14 mouse cellular contexts compared by ENCODE assay signal in the genomic region with DNA sequence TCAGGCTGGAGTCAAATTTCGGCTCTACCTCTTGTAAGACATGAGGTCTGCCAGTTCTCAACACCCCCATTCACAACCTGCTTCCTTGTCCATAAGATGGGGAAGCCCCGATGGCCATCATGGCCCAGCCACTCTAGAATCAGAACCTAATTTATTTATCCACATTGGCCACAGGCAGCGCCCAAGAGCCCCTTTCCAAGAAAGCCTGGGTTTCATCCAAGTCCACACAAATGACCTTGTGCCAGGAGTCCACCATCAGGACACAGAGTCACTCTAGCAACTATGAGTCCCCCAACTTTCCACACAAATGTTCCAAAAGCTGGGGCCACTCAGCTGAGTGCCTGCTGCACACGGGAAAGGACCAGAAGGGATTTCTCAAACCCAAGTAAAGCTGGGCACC. TPM values are rescaled to one million over a fixed set of nuclear protein-coding genes. Genes with fewer than 3 reads are reported as not detected.
DNase-seq lines count a peak whose midpoint lies in the region; ATAC-seq and TF ChIP-seq lines count a peak whose summit lies in the region.
"Had no signal": no experiment of that assay in that cellular context is flagged by ENCODE, and none has a peak within 500 bp of the region (broad histone marks: within the 10 kb centered on the region; RNA-seq: fewer than 3 reads in every experiment).

No protein-coding gene starts in this region.

- H3K4me3 ChIP-seq in heart, embryonic 14.5 days (ENCODE audit: control insufficient read depth in 1 of 2, insufficient read depth in 1 of 2, low read depth in 1 of 2, low read length in 2 of 2), result no peak overlapping the region
- no peak overlapping the region for H3K4me3 ChIP-seq in cortical plate, adult 2 months (ENCODE audit: insufficient read depth, low read length)
- H3K4me3 ChIP-seq: liver, embryonic 13.5 days; midbrain, embryonic 12.5 days had no signal

- no peak overlapping the region for H3K4me2 ChIP-seq in heart, embryonic 14.5 days (ENCODE audit: low read length)
- H3K4me2 ChIP-seq: liver, embryonic 13.5 days; midbrain, embryonic 12.5 days had no signal

- H3K9me3 ChIP-seq in heart, embryonic 14.5 days (ENCODE audit: control insufficient read depth, low read length), result no peaks in the 10 kb centered on the region
- H3K9me3 ChIP-seq: liver, embryonic 13.5 days; midbrain, embryonic 12.5 days had no signal

- TF ChIP-seq CTCF in cortical plate, adult 2 months (IDR thresholded peaks at IDR 0.05; ENCODE audit: extremely low read depth, insufficient read depth, low read length), result 0 out of 2 replicates have a peak, but pooled peaks have one; percentile 3

- 75% methylated on average over 4 of the region's 4 CpGs for WGBS in heart, embryonic 14.5 days

- TF ChIP-seq POLR2A in cortical plate, adult 2 months (IDR thresholded peaks at IDR 0.05; ENCODE audit: extremely low read depth, insufficient read depth, low read length), result no peak

- H3K27me3 ChIP-seq in heart, embryonic 14.5 days (ENCODE audit: control insufficient read depth, insufficient read depth, low read length), result no peaks in the 10 kb centered on the region
- H3K27me3 ChIP-seq: liver, embryonic 13.5 days had no signal

- peak overlapping the region; percentile 96 to 97 for H3K27ac ChIP-seq in heart, embryonic 14.5 days (replicated peaks in 1 of 2; ENCODE audit: control insufficient read depth in 1 of 2, insufficient read depth in 1 of 2, low read depth in 2 of 2, low read length in 2 of 2)
- H3K27ac ChIP-seq in cortical plate, adult 2 months (ENCODE audit: insufficient read depth, low read length), result no peak overlapping the region
- H3K27ac ChIP-seq: liver, embryonic 13.5 days; midbrain, embryonic 12.5 days had no signal

- H3K36me3 ChIP-seq in heart, embryonic 14.5 days (ENCODE audit: control insufficient read depth, insufficient read depth, low read length), result peaks cover 47% of the 10 kb centered on the region
- H3K36me3 ChIP-seq: midbrain, embryonic 12.5 days had no signal

- peak overlapping the region; percentile 63; the same call in 1 of the 2 replicates for H3K9ac ChIP-seq in heart, embryonic 14.5 days (ENCODE audit: low read length)
- H3K9ac ChIP-seq: liver, embryonic 13.5 days; midbrain, embryonic 12.5 days had no signal

- peaks cover 66 to 81% of the 10 kb centered on the region in 2 experiments for H3K4me1 ChIP-seq in heart, embryonic 14.5 days (ENCODE audit: control insufficient read depth in 2 of 2, insufficient read depth in 2 of 2, low read length in 2 of 2)
- no peaks in the 10 kb centered on the region for H3K4me1 ChIP-seq in cortical plate, adult 2 months (ENCODE audit: control insufficient read depth, insufficient read depth, low read length)

- ATAC-seq in heart, embryonic 14.5 days (ENCODE audit: insufficient number of reproducible peaks, insufficient read depth, low FRiP score, low read depth), result no peak

- intact Hi-C loops in left cerebral cortex, postnatal 4 days (cut with DNase I), result no loop called here
- intact Hi-C loops in left cerebral cortex, postnatal 25 days (cut with DNase I), result no loop called here

- DNase-seq in adrenal gland, postnatal 14 days, result peak; percentile 51
- DNase-seq in adrenal gland, adult (ENCODE audit: inconsistent age in 2 of 2, low spot score in 1 of 2), result no peak
- DNase-seq in heart, adult 9 months (ENCODE audit: low spot score in 2 of 2), result no peak
- peak; percentile 45 for DNase-seq in left cerebral cortex, postnatal 4 days
- no peak for DNase-seq in left cerebral cortex, postnatal 25 days (ENCODE audit: low spot score in 2 of 2)
- no peak for DNase-seq in lung, adult 18-20 months
- DNase-seq: adrenal gland, adult 8-10 months; cerebellum, adult 9-10 months; liver, embryonic 13.5 days; lung, postnatal 36 days; right cerebral cortex, postnatal 25 days had no signal

RNA-seq across cellular contexts. Expression of a gene that starts 18.7 kb away (rescaled TPM):
- total RNA-seq in adrenal gland, postnatal 14 days (2021), result 3.0 and 10.0 TPM in 2 replicates
- polyA plus RNA-seq in heart, embryonic 14.5 days (2014; fragmentation: Nextera tagmentation; extraction: Ambion mirVana), result 29.0 and 33.7 TPM in 2 replicates
- under 1 TPM; 0.70 to 0.92 TPM for total RNA-seq in left cerebral cortex, postnatal 4 days (2021)
- total RNA-seq in left cerebral cortex, postnatal 25 days (2021), result 1 to 10 TPM; 4.2 to 6.6 TPM
- polyA plus RNA-seq in cortical plate, adult 2 months (2012; rRNA removed), result 3.2 and 3.7 TPM in 2 replicates

RNA-seq across cellular contexts. Expression of a gene that starts 29.3 kb away (rescaled TPM):
- total RNA-seq in adrenal gland, postnatal 14 days (2021), result 3.0 and 3.6 TPM in 2 replicates
- 13.3 and 13.6 TPM in 2 replicates for polyA plus RNA-seq in heart, embryonic 14.5 days (2014; fragmentation: Nextera tagmentation; extraction: Ambion mirVana)
- 10 to 100 TPM; 18.1 to 18.3 TPM for total RNA-seq in left cerebral cortex, postnatal 4 days (2021)
- total RNA-seq in left cerebral cortex, postnatal 25 days (2021), result 10 to 100 TPM; 27.6 to 28.0 TPM
- 34.5 and 36.4 TPM in 2 replicates for polyA plus RNA-seq in cortical plate, adult 2 months (2012; rRNA removed)

Comparison
In these comparisons a context has a peak if more than half of its experiments do, and no peak if none do; other contexts are left out.
1. DNase-seq: peak in adrenal gland, postnatal 14 days (single experiment) and left cerebral cortex, postnatal 4 days (single experiment); none in adrenal gland, adult (0 of 2), heart, adult 9 months (0 of 2), left cerebral cortex, postnatal 25 days (0 of 2) and lung, adult 18-20 months (0 of 2).